Mouse (Mus musculus): ENCODE data around the gene Gm21992. TPM values are rescaled to one million over a fixed set of nuclear protein-coding genes. Genes with fewer than 3 reads are reported as not detected.

Gene Gm21992
- total and polyA plus RNA-seq, 3 experiments: 10.8 to 21.9 TPM; not detected in 1

DNA sequence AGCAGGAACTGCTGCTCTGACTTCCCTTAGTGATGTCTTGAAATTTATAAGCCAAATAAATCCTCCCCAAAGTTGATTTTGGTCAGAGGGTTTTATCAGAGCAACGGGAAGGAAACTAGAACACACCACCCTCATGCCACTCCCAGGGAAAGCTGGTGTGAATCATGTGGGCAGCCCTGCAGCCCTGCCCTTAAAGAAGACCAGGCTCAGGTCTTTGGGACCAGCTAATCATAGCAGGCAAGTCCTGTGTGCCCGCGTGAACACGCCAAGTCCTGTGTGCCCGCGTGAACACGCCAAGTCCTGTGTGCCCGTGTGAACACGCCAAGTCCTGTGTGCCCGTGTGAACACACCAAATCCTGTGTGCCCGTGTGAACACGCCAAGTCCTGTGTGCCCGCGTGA, 94.7 kb downstream of the Gm21992 start:
- TF ChIP-seq TBP (IDR thresholded peaks at IDR 0.05; ENCODE audit: low read depth, low read length): no peak
- no peak for TF ChIP-seq ELF1 (IDR thresholded peaks at IDR 0.05; ENCODE audit: low read depth, low read length)
- TF ChIP-seq SMC3 (IDR thresholded peaks at IDR 0.05; ENCODE audit: low read depth, low read length): no peak
- TF ChIP-seq TAL1 (IDR thresholded peaks at IDR 0.05; ENCODE audit: low read length): no peak
- TF ChIP-seq POLR2AphosphoS5 (IDR thresholded peaks at IDR 0.05; ENCODE audit: borderline replicate concordance, low read depth, low read length): no peak
- TF ChIP-seq MXI1 (IDR thresholded peaks at IDR 0.05; ENCODE audit: low read depth, low read length): no peak
- TF ChIP-seq MYC (IDR thresholded peaks at IDR 0.05; ENCODE audit: low read depth, low read length): no peak
- no peak for TF ChIP-seq SIN3A (IDR thresholded peaks at IDR 0.05; ENCODE audit: low read length)
- TF ChIP-seq TCF12 (IDR thresholded peaks at IDR 0.05; ENCODE audit: low read depth, low read length): no peak
- no peak for TF ChIP-seq CHD2 (IDR thresholded peaks at IDR 0.05; ENCODE audit: low read length)
- no peak for TF ChIP-seq MAFK (IDR thresholded peaks at IDR 0.05; ENCODE audit: borderline replicate concordance, low read depth, low read length)
- TF ChIP-seq MEF2A (IDR thresholded peaks at IDR 0.05; ENCODE audit: extremely low read depth, insufficient replicate concordance, low read depth, low read length, poor library complexity, severe bottlenecking): no peak
- no peak for TF ChIP-seq UBTF (IDR thresholded peaks at IDR 0.05; ENCODE audit: borderline replicate concordance, insufficient read depth, low read depth, low read length)
- no peak for TF ChIP-seq CHD1 (IDR thresholded peaks at IDR 0.05; ENCODE audit: low read depth, low read length)
- TF ChIP-seq ETS1 (IDR thresholded peaks at IDR 0.05; ENCODE audit: low read depth, low read length): no peak
- no peak for TF ChIP-seq ZKSCAN1 (IDR thresholded peaks at IDR 0.05; ENCODE audit: low read depth, low read length)
- no peak for TF ChIP-seq JUND (IDR thresholded peaks at IDR 0.05; ENCODE audit: low read depth, low read length)
- Histone ChIP-seq H3K27me3 (ENCODE audit: control insufficient read depth in 1 of 2, insufficient read depth in 2 of 2, low read length in 2 of 2) (no peaks in the 10 kb centered on the region), H3K27ac (ENCODE audit: control insufficient read depth, low read depth, low read length) (no peak overlapping the region)

GRCm38 (mm10) chr19:4713886-4714285, 97.5 kb downstream of the Gm21992 start:
- Histone ChIP-seq H3K79me2 (ENCODE audit: control insufficient read depth, insufficient read depth, low read length, poor library complexity) (no peaks in the 10 kb centered on the region), H3K27ac (ENCODE audit: control insufficient read depth, low read depth, low read length) (no peak overlapping the region), H3K36me3 (ENCODE audit: control insufficient read depth in 1 of 2, insufficient read depth in 2 of 2, low read length in 2 of 2) (peaks cover 0 to 3% of the 10 kb centered on the region in 2 experiments; a peak in 2 of 4 replicates), H3K9me3 (replicated peaks; ENCODE audit: insufficient read depth, low read length) (no peaks in the 10 kb centered on the region), H3K4me1 (ENCODE audit: control insufficient read depth in 1 of 2, insufficient read depth in 2 of 2, low read length in 2 of 2) (peaks cover 0 to 8% of the 10 kb centered on the region in 2 experiments; a peak in 1 of 4 replicates), H3K4me3 (ENCODE audit: control insufficient read depth in 1 of 2, insufficient read depth in 1 of 2, low read depth in 2 of 2, low read length in 2 of 2) (no peak overlapping the region), H3K27me3 (ENCODE audit: control insufficient read depth in 1 of 2, insufficient read depth in 2 of 2, low read length in 2 of 2) (no peaks in the 10 kb centered on the region), H3K9ac (ENCODE audit: control insufficient read depth, low read depth, low read length, poor library complexity, severe bottlenecking) (no peak overlapping the region)
- TF ChIP-seq SIN3A (IDR thresholded peaks at IDR 0.05; ENCODE audit: low read length): no peak
- TF ChIP-seq GABPA (IDR thresholded peaks at IDR 0.05; ENCODE audit: low read depth, low read length): no peak
- TF ChIP-seq TCF12 (IDR thresholded peaks at IDR 0.05; ENCODE audit: low read depth, low read length): no peak
- no peak for TF ChIP-seq MAFK (IDR thresholded peaks at IDR 0.05; ENCODE audit: borderline replicate concordance, low read depth, low read length)
- TF ChIP-seq USF2 (IDR thresholded peaks at IDR 0.05; ENCODE audit: borderline replicate concordance in 1 of 2, insufficient read depth in 1 of 2, low read depth in 1 of 2, low read length in 2 of 2): no peak
- TF ChIP-seq NRF1 (IDR thresholded peaks at IDR 0.05; ENCODE audit: insufficient read depth, low read depth, low read length, poor library complexity, severe bottlenecking): no peak
- no peak for TF ChIP-seq ETS1 (IDR thresholded peaks at IDR 0.05; ENCODE audit: low read depth, low read length)
- no peak for TF ChIP-seq ZC3H11A (IDR thresholded peaks at IDR 0.05; ENCODE audit: low read depth, low read length)
- no peak for DNase-seq (ENCODE audit: low read depth, low spot score)

More for the DNA sequence above, 94.7 kb downstream of the Gm21992 start:
- H3K4me1 ChIP-seq (ENCODE audit: control insufficient read depth in 1 of 2, insufficient read depth in 2 of 2, low read length in 2 of 2): peaks cover 0 to 13% of the 10 kb centered on the region in 2 experiments; a peak in 2 of 4 replicates
- peaks cover 0 to 3% of the 10 kb centered on the region in 2 experiments; a peak in 2 of 4 replicates for H3K36me3 ChIP-seq (ENCODE audit: control insufficient read depth in 1 of 2, insufficient read depth in 2 of 2, low read length in 2 of 2)
- no peak overlapping the region for H3K4me3 ChIP-seq (ENCODE audit: control insufficient read depth in 1 of 2, insufficient read depth in 1 of 2, low read depth in 2 of 2, low read length in 2 of 2)
- H3K79me2 ChIP-seq (ENCODE audit: control insufficient read depth, insufficient read depth, low read length, poor library complexity): no peaks in the 10 kb centered on the region
- DNase-seq (ENCODE audit: low read depth, low spot score): no peak
- no peaks in the 10 kb centered on the region for H3K9me3 ChIP-seq (replicated peaks; ENCODE audit: insufficient read depth, low read length)
- H3K9ac ChIP-seq (ENCODE audit: control insufficient read depth, low read depth, low read length, poor library complexity, severe bottlenecking): no peak overlapping the region
